Mouse (Mus musculus) erythroblast, embryonic 14.5 days (primary cell): ENCODE measurements around the gene Rbfox3.

Experiments used
- GATA1 ChIP-seq: IDR thresholded peaks from 2 replicates; pipeline ENCODE4 v1.6.1; 2012; ENCODE audit warnings: low read length, inconsistent platforms, mixed read lengths
- TAL1 ChIP-seq: IDR thresholded peaks from 3 replicates; pipeline ENCODE4 v1.6.1; 2012; ENCODE audit warnings: low read length, inconsistent platforms, mixed read lengths

- TF ChIP-seq TAL1 (no peak), GATA1 (no peak)
Measured at GRCm38 (mm10) chr11:118576611-118577010, 334.8 kb downstream of the Rbfox3 start.
